In genomic region chr13:40916321-40917160, GRCm38 (mm10) we compare ENCODE assay signal across 8 mouse cellular contexts. TPM values are rescaled to one million over a fixed set of nuclear protein-coding genes. Genes with fewer than 3 reads are reported as not detected.
DNase-seq lines count a peak whose midpoint lies in the region; ATAC-seq and TF ChIP-seq lines count a peak whose summit lies in the region.

No protein-coding gene starts in this region.

- no peak for TF ChIP-seq POLR2A in heart, adult 2 months (IDR thresholded peaks at IDR 0.05; ENCODE audit: insufficient read depth, low read depth, low read length)
- TF ChIP-seq POLR2A in thymus, adult 2 months (IDR thresholded peaks at IDR 0.05; ENCODE audit: control insufficient read depth, extremely low read depth, insufficient read depth, low read length, poor library complexity), result no peak

- no peak for TF ChIP-seq CTCF in heart, adult 2 months (IDR thresholded peaks at IDR 0.05)
- TF ChIP-seq CTCF in thymus, adult 2 months (IDR thresholded peaks at IDR 0.05; ENCODE audit: borderline replicate concordance, control insufficient read depth, extremely low read depth, insufficient read depth, low read length, poor library complexity), result no peak

- peak overlapping the region; percentile 40 for H3K9ac ChIP-seq in heart, adult 2 months (ENCODE audit: low read depth, low read length)
- H3K9ac ChIP-seq in hindbrain, embryonic 11.5 days (ENCODE audit: low read depth, low read length), result peak overlapping the region; percentile 5; the same call in 1 of the 2 replicates

- peak overlapping the region; percentile 92 for H3K4me2 ChIP-seq in hindbrain, embryonic 11.5 days (replicated peaks; ENCODE audit: low read depth, low read length)

- no peaks in the 10 kb centered on the region for H3K9me3 ChIP-seq in hindbrain, embryonic 11.5 days (ENCODE audit: control insufficient read depth, low read length)

- peaks cover under 1% of the 10 kb centered on the region; the same call in 1 of the 2 replicates for H3K36me3 ChIP-seq in heart, adult 2 months (ENCODE audit: control insufficient read depth, insufficient read depth, low read length)
- H3K36me3 ChIP-seq in hindbrain, embryonic 11.5 days (ENCODE audit: control insufficient read depth, insufficient read depth, low read length), result no peaks in the 10 kb centered on the region
- H3K36me3 ChIP-seq in thymus, adult 2 months (ENCODE audit: control insufficient read depth, insufficient read depth, low read length), result no peaks in the 10 kb centered on the region

- 0 out of 2 replicates have a peak, but pooled peaks have one; percentile 26 for ATAC-seq in hindbrain, embryonic 11.5 days (ENCODE audit: low FRiP score)

- no peak for TF ChIP-seq EP300 in heart, adult 2 months (IDR thresholded peaks at IDR 0.05; ENCODE audit: insufficient read depth, low read depth, low read length)

- WGBS in heart, adult 2 months, result 28% methylated on average over 21 of the region's 21 CpGs
- WGBS in hindbrain, embryonic 11.5 days, result 3% methylated on average over 21 of the region's 21 CpGs
- WGBS in thymus, adult 2 months, result 34% methylated on average over 21 of the region's 21 CpGs

- peaks cover 10% of the 10 kb centered on the region for H3K4me1 ChIP-seq in heart, adult 2 months (ENCODE audit: control insufficient read depth, insufficient read depth, low read length)
- H3K4me1 ChIP-seq in hindbrain, embryonic 11.5 days (replicated peaks; ENCODE audit: control insufficient read depth, insufficient read depth, low read length), result peaks cover 4% of the 10 kb centered on the region; the same call in 1 of the 2 replicates
- H3K4me1 ChIP-seq in thymus, adult 2 months (replicated peaks; ENCODE audit: control insufficient read depth, insufficient read depth, low read length), result peaks cover 10% of the 10 kb centered on the region

- H3K4me3 ChIP-seq in heart, adult 2 months, result peak overlapping the region; percentile 50
- peak overlapping the region; percentile 45; the same call in 1 of the 2 replicates for H3K4me3 ChIP-seq in hindbrain, embryonic 11.5 days (ENCODE audit: low read depth, low read length)
- no peak overlapping the region for H3K4me3 ChIP-seq in thymus, adult 2 months (ENCODE audit: control insufficient read depth, insufficient read depth, low read length)

- no peak for DNase-seq in heart, adult 2 months
- DNase-seq in heart, adult 8-10 months (ENCODE audit: low spot score), result no peak
- peak; percentile 54 for DNase-seq in NIH3T3 (ENCODE audit: low read depth)
- peak; percentile 44 for DNase-seq in hindbrain, embryonic 11.5 days (ENCODE audit: low spot score)
- DNase-seq in mesoderm, embryonic 11.5 days (ENCODE audit: low read depth, low spot score), result peak; percentile 79
- no peak for DNase-seq in adrenal gland, postnatal 36 days
- no peak for DNase-seq in thymus, adult 2 months
- DNase-seq in adrenal gland, postnatal 25 days, result no peak

- intact Hi-C loops in heart, adult 2 months (cut with DNase I), result loop anchor here (2.0 kb wide), 3 partner anchors 22 to 62 kb away; no protein-coding TSS in a partner anchor

- H3K27ac ChIP-seq in heart, adult 2 months, result peak overlapping the region; percentile 65
- no peak overlapping the region for H3K27ac ChIP-seq in hindbrain, embryonic 11.5 days (ENCODE audit: low read depth, low read length)
- no peak overlapping the region for H3K27ac ChIP-seq in thymus, adult 2 months (ENCODE audit: control insufficient read depth, insufficient read depth, low read length)

- no peaks in the 10 kb centered on the region for H3K79me2 ChIP-seq in heart, adult 2 months (replicated peaks; ENCODE audit: control insufficient read depth, insufficient read depth, low read length)

- H3K27me3 ChIP-seq in heart, adult 2 months (ENCODE audit: control insufficient read depth, insufficient read depth, low read length), result no peaks in the 10 kb centered on the region
- H3K27me3 ChIP-seq in hindbrain, embryonic 11.5 days (ENCODE audit: control insufficient read depth, insufficient read depth, low read length), result peaks cover 7% of the 10 kb centered on the region
- peaks cover 9% of the 10 kb centered on the region; the same call in 1 of the 2 replicates for H3K27me3 ChIP-seq in thymus, adult 2 months (ENCODE audit: control insufficient read depth, insufficient read depth, low read length)

RNA-seq across cellular contexts. Expression of gene Gcnt2, which starts 57.0 kb away (rescaled TPM):
- total RNA-seq in heart, adult 2 months (2021), result 10 to 100 TPM in 1 of 2 experiments, 1 to 10 TPM in 1; 8.5 to 10.4 TPM
- 2.7 and 4.6 TPM in 2 replicates for polyA plus RNA-seq in heart, adult 2 months (2012; rRNA removed)
- total RNA-seq in heart, adult 8-10 months (2022), result 1 to 10 TPM; 6.2 to 9.7 (median 7.1) TPM
- 6.7 and 7.4 TPM in 2 replicates for polyA plus RNA-seq in hindbrain, embryonic 11.5 days (2014; fragmentation: Nextera tagmentation; extraction: Ambion mirVana)
- total RNA-seq in adrenal gland, postnatal 36 days (2021), result 1 to 10 TPM; 6.0 to 9.1 TPM
- polyA plus RNA-seq in thymus, adult 2 months (2012; rRNA removed), result 1.2 TPM in 2 replicates
- 7.2 and 7.3 TPM in 2 replicates for total RNA-seq in adrenal gland, postnatal 25 days (2021)

Comparison
In these comparisons a context has a peak if more than half of its experiments do, and no peak if none do; other contexts are left out.
1. DNase-seq: peak in NIH3T3 (single experiment), hindbrain, embryonic 11.5 days (single experiment) and mesoderm, embryonic 11.5 days (single experiment); none in heart, adult 2 months (0 of 2), heart, adult 8-10 months (single experiment), adrenal gland, postnatal 36 days (0 of 2), thymus, adult 2 months (single experiment) and adrenal gland, postnatal 25 days (single experiment).